Mouse (Mus musculus) stomach, postnatal 0 days (tissue): ENCODE measurements at regions not wholly inside any gene's neighbourhood (a gene's known extent, or its start where the extent isn't known, plus 50 kb on each side); places are given as distances from the start of the nearest gene placed in this dataset.

Experiments
- CTCF ChIP-seq: IDR thresholded peaks from 2 replicates; pipeline ENCODE4 v1.5.1; 2016; ENCODE audit warnings: antibody characterized with exemption, low read depth, mild to moderate bottlenecking, moderate library complexity
- EP300 ChIP-seq: optimal IDR thresholded peaks from 2 replicates; pipeline ENCODE3; 2016; ENCODE audit warnings: antibody characterized with exemption

- TF ChIP-seq CTCF (no peak), EP300 (no peak)
These were observed 160.2 kb upstream of the Gas1 start for GRCm38 (mm10) chr13:60337383-60337782.
